Mouse (Mus musculus) 3T3-L1 (cell line): ENCODE results near the gene Gm49358.

Source experiments
- DNase-seq: peaks from one replicate; pipeline ENCODE4 v3.0.0-alpha.2; 2015; ENCODE audit warnings: low read depth, low spot score

Gene Gm49358

GRCm38 (mm10) chr10:86872591-86872990 lies 108.8 kb downstream of the Gm49358 start:
- DNase-seq = no peak

DNA sequence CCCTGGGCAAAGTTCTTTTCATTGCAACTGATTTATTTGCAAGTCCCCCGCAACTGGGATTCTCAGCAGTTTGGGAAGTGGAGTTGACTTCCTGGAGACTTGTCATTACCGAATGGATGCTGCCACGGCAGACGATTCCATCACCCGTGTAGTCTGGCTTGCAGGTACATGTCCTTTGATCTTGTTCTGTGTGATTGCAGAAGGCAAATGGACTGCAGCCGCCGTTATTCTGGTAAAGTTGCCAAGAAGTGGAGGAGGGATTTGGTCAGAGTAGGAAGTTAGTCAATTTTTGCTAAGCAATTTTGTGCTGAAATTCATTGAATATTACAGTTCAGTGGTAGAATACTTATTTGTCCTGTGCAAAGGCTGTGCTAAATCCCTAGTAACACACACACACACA lies 114.9 kb downstream of the Gm49358 start:
- DNase-seq = no peak

- DNase-seq = peak; percentile 92
Observed at GRCm38 (mm10) chr10:86880071-86880806, 116.5 kb downstream of the Gm49358 start.

DNA sequence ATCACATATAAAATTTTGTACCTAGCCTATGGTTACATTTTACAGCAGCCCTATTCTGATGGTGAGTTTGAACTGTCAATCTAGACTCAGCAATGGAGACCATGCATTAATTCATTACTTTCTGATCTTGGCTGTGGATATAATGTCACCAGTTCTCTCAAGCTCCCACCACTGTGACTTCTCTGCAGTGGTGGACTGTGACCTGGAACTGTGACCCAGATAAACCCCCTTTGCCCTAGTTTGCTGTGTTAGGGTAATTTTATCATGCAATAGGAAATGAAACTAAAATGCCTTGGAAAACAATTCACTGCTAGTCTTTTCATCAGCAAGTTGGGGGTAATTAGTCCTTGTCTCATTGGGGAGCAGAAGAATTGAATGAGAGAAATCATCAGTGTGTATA lies 117.7 kb downstream of the Gm49358 start:
- no peak for DNase-seq
